Mouse (Mus musculus) 3T3-L1 (cell line): ENCODE measurements around the gene Smpd4.

Experiments used
- DNase-seq: peaks from one replicate; pipeline ENCODE4 v3.0.0-alpha.2; 2015; ENCODE audit warnings: low read depth, low spot score

Gene Smpd4

DNA sequence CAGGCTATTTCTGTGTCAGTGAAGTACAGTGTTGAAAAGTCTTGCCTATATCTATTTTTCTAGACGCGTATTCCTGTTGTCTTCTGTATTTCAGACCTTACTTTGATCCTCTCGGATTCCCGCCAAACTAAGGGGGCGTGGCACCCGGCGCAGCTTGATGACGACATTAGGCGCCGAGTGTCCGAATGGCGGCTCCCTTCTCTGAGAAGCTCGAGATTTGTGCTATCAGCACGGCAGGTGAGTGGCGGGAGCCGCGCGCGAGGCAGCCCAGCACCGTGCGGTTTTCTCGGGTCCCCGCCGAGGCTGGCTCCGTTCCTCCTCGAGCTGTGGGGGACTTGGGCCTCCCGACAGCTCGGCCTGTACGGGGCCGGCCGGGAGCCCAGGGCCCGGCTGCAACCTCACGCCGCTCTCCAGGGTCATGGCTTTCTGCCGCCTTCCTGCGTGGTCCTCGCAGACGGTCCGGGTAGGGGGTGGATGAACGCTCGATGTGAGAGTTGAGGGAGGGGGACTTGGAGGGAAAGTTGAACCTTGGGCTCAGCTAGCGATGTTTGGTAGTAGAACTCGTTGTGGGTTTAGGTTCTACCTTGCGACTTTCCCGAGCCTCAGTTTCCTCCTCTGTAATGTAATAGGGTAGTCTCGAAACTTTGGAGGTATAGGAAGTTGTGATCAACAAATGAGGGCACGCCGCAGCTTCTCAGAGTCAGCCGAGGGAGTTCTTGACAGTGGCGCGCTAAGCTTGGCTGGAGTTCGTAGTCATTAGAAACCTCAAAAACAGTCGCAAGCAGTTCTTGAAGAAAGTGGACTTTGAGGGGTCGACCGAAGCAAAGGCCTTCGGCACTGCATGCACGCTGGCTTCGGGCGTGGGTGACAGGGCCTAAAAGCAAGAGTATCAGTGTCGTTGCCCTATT lies at the start of gene Smpd4:
Gene Smpd4 (plus strand): TSS at position 157 of the 908 bp plus-strand sequence.
- DNase-seq: peak; percentile 92

DNA sequence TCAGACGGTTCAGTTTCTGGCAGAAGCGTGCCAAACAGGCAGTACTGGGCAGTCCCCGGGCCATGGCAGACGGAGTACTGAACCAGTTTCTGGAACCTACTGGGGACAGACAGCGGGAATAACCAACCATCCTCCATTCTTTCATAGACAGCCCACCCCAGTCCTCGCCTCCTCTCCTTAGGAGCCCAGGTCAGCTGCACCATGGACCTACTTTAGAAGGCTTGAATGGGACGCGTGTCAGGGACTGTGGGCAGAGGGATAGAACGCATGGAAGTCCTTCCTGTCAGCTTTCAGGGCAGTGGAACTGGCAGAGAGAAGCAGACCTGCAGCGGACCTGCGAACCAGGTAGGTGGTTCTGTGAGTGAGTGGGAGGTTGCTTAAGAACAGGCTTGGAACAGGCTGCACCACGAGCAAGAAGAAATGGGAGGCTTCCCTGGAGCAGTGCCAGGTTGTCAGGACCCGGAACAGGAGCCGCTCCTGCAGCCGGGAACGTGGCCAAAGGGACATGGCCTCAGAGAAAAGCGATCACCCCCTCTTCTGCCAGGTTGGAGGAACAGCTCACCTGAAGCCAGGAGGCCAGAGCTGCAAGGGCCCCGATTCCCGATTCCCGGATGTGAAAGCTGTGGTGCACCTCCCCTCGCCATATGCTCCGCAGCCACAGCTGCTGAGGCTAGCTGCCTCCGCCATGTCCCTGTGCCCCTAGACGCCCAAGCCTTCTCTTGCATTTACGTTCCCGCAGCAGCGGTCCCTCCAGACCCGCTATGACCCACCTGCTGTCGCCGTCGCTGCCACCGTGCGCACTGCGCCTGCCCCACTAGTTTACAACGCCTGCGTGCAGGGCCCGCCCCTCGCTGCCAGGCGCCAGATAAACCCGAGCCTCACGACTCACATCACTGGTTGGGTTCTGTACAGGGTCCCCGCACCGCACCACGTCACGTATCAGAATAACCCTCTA lies 43.0 kb upstream of the Smpd4 start:
- no peak for DNase-seq

DNA sequence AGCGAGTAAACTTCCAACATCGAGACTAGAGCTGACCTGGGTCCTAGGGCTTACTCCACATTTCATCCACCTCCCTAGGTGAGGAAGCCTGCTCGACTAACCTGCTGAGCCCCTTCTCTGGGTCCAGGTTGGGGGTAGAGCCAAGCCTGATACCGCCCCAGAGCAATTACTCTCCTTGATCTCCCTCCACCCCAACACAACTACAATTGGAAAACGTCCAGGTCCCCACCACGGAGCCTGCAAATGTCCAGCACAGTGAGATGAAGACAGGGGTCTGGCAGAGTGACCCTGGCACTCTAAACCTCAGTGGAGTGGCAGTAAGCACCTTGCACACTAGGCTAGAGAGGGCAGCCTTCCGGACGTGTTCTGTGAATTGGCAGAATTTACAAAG lies 42.3 kb upstream of the Smpd4 start:
- no peak for DNase-seq

DNA sequence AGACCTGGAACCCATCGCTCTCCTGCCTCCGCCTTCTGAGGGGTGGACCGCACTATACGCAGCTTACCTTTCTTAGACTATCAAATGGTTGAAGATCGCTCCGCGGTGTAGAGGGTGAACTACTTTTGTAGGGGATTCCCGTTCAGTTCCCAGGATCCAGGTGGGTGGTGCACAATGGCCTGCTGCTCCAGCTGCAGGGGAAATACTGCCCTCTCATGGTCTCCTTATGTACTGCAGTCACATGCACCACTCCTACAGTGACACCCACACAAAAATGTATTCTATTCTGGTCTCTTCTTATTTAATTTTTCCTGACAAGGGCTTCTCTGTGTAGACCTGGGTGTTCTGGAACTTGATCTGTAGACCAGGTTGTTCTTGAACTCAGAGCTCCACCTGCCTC lies 36.1 kb upstream of the Smpd4 start, which contains the start of gene Slc7a4:
Gene Slc7a4 (minus strand): TSS at position 151 of the 400 bp plus-strand sequence.
- DNase-seq: peak; percentile 65

DNA sequence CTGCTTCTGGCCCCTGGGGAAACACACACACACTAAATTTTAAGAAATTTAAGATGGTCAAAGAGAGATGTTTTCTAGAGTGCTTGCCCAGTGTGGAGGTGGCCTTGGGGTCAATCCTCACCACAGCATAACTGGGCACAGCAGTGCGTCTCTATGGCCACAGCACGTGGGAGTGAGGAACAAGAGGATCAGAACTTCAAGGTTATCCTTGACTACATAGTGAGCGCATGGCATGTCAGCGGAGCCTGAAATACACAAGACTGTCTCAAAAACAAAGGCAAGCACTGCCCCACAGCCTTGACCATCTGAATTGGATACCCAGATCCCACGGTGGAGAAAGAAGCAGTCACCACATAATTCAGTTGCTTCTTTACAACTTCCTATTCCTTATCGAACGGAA lies 34.6 kb upstream of the Smpd4 start:
- no peak for DNase-seq

DNA sequence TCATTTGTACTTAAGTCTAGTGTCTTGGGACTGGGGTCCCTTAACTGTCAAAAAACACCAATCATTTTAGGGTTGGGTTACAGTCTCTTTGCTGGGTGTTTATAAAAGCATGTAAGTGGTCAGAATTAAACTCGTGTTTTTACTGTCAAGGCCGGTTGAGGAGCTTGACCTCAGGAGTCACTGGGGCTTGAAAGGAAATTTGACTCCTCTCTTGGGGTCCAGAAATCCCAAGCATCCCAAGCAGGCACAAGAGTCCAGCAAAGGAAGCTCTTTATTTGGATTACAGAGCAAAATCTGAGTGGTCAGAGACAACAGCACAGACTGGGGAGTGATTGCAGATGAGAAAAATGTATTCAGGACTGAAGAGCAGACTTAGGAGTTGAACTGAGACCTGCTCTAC lies 28.4 kb upstream of the Smpd4 start:
- no peak for DNase-seq

DNA sequence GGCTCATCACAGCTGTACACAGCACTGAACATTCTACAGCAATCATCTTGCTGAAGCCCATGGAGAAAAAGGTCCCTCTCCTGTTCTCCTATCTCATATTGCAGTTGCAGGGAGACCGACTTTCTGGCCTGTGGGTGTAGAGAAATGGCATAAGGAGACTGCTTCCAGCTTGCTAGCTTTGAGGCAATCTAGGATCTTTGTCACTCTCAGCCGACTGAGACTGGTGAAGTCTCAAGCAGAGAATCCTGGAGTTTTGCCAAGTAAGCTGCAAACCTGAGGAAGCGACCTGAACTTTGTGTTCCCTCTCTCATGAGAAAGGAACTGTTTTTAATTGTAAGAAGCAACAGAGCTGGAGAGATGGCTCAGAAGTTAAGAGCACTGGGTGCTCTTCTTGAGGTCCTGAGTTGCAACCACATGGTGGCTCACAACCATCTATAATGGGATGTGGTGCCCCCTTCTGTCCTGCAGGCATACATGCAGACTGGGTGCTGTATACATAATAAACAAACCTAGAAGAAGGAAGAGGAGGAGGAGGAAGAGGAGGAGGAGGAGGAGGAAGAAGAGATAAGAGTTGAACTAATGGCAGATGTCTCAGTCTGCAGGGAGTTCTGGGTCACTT lies 18.1 kb upstream of the Smpd4 start:
- peak; percentile 16 for DNase-seq

DNA sequence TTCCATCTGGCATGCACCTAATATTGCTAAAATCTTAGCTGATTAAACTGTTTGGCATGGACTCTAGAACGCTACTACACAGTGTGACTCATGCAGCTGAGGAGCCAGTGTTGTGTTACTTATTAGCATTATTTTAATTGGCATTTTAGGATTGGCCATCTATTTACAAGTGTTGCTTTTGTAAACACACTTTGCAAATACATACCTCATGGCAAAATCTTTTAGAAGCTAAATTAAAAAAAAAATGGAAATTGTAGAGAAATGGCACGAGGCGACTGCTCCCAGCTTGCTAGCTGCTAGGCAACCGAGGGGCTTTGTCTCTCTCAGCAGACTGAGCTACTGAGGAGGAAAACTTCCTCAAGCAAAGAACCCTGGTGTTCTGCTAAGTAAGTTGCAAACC lies 14.2 kb upstream of the Smpd4 start:
- DNase-seq: no peak

DNA sequence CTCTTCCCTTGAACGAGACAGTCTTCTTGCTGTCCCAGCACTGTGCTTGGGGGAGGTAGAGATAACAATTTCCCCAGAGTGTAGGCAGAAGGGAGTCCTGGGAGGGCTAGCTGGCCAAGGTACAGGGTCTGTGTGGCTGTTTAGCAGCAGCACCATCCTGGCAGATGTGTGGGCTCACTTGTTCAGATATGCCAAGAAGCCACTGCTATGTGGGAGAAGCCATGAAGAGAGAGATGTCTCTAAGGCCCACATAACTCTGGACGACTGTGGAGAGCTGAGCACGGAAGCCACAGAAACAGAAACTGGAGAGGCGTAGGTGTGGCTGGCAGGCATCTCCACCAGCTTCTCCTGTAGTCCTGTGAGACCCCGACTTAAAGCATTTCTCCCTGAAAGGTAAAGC lies 13.5 kb upstream of the Smpd4 start:
- DNase-seq: no peak

DNA sequence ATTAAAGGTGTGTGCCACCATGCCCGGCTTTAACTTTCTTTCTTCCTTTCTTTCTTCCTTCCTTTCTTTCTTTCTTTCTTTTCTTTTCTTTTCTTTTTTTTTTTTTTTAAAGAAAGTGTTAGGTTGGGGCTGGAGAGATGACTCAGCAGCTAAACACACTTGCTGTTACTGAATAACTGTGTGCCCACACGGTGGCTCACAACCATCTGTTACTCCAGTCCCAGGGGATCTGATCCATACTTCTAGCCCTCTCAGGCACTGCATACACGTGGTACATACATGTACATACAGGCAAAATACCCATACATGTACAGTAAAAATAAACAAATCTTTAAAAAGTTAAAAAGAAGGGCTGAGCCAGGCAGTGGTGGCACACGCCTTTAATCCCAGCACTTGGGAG lies 7.8 kb upstream of the Smpd4 start:
- DNase-seq: peak; percentile 73

DNA sequence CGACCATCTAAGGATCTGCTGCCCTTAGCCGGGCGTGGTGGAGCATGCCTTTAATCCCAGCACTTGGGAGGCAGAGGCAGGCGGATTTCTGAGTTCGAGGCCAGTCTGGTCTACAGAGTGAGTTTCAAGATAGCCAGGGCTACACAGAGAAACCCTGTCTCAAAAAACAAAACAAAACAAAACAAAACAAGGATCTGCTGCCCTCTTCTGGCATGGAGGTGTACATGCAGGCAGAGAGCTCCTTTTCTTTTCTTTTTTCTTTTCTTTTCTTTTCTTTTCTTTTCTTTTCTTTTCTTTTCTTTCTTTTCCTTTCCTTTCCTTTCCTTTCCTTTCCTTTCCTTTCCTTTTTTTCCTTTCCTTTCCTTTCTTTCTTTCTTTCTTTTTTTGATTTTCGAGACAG lies 4.4 kb upstream of the Smpd4 start:
- DNase-seq: peak; percentile 62

DNA sequence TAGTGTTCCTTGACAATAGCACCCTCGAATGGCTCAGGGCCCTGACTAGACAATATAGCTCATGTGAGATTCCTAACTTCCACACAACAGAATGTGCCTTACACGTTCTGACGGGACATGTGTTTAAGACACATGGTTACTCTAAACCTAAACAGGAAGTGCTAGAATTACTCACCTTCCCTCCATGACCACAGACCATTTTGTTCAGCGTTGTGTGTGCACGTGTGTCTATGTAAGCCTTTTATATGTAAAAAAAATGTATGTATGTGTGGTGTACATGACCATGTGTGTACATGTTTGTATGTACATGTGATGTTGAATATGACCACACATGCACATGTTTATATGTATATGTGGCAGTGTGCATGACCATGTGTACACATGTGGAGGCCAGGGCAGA lies 2.9 kb upstream of the Smpd4 start:
- no peak for DNase-seq

DNA sequence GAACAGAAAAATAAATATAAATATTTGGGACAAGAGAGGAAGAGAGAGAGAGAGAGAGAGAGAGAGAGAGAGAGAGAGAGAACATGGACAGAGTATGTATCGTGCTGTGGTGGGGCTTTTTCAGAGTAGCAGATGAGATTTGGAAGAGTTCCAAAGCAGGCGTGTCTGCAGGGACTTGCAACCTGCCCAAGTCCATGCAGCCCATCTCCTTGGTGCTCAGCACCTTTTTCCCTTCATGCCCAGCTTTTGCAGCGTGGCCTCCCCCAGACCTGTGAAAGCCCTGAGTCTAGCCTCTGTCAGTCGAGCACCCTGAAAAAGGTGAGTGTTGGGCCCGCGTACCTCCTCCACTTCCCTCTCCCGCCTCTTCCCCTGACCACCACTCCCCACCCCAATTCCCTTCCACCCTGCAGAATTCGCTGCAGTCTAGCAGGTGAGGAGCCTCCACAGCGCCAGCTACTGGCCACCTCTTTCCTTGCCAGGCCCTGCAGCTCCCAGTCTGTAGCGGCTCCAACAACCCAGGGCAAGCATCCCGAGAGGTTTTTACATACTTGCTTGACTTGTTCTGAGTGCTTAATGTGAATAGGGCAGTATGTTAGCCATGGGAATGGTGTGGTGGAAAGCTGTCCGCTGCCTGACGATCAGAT lies 1.1 kb upstream of the Smpd4 start:
- peak; percentile 60 for DNase-seq

DNA sequence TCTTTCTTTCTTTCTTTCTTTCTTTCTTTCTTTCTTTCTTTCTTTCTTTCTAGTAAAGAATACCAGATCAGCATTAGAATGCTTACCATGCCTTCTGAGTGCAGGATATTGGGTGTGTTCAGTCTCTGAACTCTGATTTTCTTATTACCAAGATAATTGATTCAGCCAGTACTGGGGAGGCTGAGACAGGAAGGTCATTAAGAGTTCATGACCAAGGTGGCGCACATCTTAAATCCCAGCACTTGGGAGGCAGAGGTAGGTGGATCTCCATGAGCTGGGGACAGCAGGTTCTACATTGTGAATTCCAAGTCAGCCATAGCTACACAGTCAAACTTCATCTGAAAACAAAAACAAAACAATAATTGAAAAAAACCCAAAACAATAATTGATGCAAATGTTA lies 2.8 kb downstream of the Smpd4 start:
- DNase-seq: no peak

DNA sequence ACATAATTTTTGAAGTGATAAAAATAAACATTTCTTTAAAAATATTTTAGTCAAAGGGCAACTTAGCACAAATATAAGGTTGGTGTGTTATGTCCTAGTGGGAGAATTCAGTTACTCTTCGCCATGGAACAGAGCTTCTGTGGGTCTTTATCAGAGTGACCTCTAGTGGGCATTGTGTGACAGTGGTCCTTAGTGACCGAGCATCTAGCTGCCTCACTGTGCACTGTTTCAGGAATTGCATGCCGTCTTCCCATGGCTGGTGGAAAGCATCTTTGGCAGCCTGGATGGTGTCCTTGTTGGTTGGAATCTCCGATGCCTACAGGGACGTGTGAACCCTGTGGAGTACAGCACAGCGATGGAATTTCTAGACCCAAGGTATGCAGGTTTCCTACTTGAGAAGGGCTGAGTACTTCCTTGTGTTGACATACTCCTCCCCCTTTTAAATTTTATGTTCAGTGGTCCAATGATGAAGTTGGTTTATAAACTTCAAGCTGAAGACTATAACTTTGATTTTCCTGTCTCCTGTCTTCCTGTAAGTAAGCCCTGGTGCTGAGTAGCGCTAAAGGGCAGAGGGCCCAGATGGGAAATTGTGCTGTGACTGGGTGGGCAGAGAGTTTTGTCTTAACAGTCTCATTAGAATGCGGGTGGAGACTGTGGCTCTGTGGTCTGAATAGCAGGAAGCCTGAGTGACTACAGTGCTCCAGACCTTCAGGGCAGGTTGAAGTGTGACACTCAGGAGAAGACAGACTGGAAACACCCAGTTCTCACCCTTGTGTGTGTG lies 6.5 kb downstream of the Smpd4 start:
- DNase-seq: peak; percentile 78

DNA sequence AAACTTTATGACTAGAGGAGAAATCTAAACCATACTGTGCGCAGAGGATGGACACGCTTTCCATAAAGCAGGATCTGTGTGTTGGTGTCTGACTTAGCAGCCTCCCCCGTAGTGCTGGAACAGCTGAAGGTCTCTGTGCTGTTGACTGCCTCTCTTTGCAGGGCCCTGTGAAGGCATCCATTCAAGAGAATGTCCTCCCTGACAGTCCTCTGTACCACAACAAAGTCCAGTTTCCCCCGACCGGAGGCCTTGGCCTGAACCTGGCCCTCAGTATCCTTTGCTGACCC lies 7.1 kb downstream of the Smpd4 start:
- DNase-seq: no peak

DNA sequence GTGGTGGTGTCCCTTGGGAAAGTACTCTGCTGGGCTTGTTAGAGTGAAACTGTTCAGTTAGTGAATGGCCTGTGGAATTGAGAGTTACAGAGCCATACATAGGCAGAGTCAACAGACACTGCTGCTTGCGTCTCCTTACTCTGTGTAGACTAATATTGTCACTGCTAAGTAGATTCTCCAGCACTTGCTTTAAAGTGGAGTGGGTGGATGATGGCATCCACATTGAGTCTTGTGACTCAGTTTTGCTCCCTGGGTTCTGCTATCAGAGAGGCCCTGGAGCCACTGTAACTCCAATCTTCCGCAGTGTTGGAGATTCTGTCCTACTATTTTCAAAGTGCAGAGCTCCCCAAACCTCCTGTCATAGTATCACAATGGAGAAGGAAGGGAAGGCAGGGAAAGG lies 13.4 kb downstream of the Smpd4 start:
- DNase-seq: no peak

DNA sequence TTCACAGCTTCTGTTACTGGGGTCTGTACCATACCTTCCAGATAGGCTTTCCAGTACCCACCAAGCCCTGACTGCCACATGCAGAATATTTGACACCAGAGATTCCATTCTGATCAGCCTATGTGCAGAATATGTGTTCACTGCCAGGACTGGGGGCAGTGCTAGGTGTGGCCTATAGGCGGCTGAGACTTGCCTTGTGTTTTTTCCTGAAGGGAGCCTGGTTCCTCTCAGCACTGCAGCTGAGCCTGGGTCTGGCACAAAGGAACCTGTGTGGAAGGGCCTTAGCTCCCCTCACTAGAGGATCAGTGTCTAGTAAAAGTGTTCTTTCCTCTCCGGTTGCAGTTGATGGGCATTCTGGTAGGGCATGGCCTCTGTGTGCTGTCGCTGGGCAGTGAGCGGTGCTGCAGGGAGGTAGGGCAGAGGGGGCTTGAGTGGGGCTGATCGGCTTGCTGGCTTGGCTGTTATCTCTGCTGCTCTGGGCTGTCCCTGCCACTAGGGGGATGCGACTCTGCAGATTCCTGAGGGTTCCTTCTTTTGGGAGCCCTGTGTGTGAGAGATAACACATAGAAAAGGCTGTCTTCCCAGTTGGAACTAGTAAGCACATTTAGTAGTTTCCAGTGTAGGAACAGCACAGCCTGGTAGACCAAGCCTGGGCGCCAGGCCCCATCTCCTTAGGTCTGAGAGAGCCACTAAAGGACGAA lies 14.5 kb downstream of the Smpd4 start:
- peak; percentile 34 for DNase-seq

DNA sequence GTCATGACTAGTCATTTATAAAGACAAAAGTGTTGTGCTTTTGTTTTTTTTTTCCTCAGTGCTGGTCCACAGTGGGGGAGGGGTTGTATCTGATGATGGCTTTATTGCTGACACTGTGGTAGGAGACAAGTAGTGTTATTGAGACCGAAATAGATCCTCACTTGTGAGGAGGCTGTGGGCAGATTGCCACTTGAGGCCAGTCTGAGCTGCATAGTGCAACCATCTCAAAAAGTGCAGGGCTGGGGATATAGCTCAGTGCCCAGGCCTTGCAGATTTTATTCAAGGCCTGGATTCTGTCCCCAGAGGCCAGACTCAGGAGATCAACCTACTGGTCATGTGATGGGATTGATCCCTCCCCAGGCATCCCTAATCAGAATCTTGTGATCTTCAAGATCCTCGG lies 17.8 kb downstream of the Smpd4 start:
- DNase-seq: no peak

DNA sequence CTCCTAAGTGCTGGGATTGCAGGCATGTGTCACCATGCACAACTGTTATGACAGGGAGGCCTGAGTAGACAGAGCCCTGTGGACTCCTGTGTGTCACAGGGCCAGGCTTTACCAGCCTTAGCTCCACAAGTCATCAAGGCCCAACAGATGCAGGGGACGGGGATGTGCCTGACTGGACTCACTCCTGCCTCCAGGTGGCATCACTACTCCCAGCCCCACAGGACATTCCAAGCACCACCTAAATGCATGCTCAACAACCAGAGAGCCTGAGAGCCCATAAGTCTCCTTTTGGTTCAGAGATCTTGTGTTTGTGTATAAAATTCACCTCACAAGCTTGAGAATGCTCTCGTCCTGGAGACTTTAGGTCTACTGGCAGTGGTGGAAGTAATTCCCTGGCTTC lies 18.5 kb downstream of the Smpd4 start:
- DNase-seq: no peak
